Mouse (Mus musculus) myocyte (in vitro differentiated cells): Measurements from ENCODE around the gene Tsr3.

Experiments used
- MAX ChIP-seq: IDR thresholded peaks from one replicate; pipeline ENCODE4 v1.6.1; 2011; ENCODE audit warnings: low read depth, mild to moderate bottlenecking, control low read depth
- POLR2A ChIP-seq: IDR thresholded peaks from one replicate; pipeline ENCODE4 v1.6.1; 2011; ENCODE audit warnings: low read depth, mild to moderate bottlenecking, control low read depth, moderate library complexity; ENCODE audit not compliant: insufficient read length

DNA sequence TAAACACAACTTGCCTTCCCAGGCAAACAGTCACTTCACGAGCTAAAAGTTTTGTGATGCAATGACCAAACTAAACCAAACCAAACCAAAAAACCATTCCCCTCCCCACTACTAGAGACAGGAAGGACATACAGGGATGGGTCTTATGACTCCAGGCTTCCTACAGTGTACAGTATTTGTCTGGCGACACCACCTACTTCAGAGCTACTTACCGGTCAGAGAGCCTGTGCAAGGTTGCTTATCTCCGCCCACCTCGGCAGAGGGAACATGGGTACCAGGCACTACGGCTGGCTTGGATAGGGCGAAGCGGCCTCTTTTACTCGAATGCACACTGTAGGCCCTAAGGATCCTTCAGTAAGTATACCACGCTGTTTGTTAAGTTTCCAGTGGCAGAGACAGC, 32.4 kb downstream of the Tsr3 start:
- TF ChIP-seq MAX (no peak), POLR2A (no peak)
